Mouse (Mus musculus): Measurements from ENCODE around the gene Izumo1r. TPM values are rescaled to one million over a fixed set of nuclear protein-coding genes. Genes with fewer than 3 reads are reported as not detected.

Gene Izumo1r
- 0.15 TPM in 1 of 2 replicates, not detected in the other for polyA plus RNA-seq (2016; fragmentation: Nextera tagmentation; extraction: Ambion mirVana)

- Histone ChIP-seq H3K27me3 (replicated peaks; ENCODE audit: low read depth, poor library complexity, severe bottlenecking) (no peaks in the 10 kb centered on the region), H3K9me3 (no peaks in the 10 kb centered on the region), H3K27ac (replicated peaks) (peak within 1 kb of the TSS; percentile 35; the same call in 1 of the 2 replicates), H3K4me1 (peaks cover 52% of the 10 kb centered on the region), H3K36me3 (replicated peaks) (no peaks in the 10 kb centered on the region), H3K4me3 (no peak within 1 kb of the TSS)
- 30% methylated on average over 11 of the region's 11 CpGs for WGBS
- peak; percentile 51 for DNase-seq (ENCODE audit: low spot score)
These were observed at the start of gene Izumo1r for GRCm38 (mm10) chr9:14903581-14904378. Gene Izumo1r (minus strand): TSS chr9:14903949.

DNA sequence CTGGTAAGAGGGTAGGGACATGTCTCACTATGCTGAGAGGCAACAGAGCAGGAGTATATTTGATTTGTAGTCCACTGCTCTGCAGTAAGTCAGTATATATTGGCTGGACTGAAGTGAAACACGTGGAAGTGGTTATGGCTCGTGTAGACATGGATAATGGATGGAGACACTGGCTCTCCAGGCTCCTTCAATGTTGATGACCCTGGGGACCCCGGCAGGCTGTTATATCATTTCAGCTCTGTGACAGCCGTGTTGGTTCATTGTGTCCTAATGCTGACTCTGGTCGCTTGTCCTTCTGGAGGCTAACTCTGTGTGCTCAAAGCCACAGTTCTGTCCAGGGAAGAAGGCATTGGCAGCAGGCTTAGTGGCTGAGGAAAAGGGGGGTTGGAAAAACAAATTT is 47.3 kb upstream of the Izumo1r start:
- 0 out of 2 replicates have a peak, but pooled peaks cover 4% of the 10 kb centered on the region for H3K4me1 ChIP-seq
- no peaks in the 10 kb centered on the region for H3K27me3 ChIP-seq (replicated peaks; ENCODE audit: low read depth, poor library complexity, severe bottlenecking)
- H3K4me3 ChIP-seq, result no peak overlapping the region
- no peak for DNase-seq (ENCODE audit: low spot score)
- WGBS, result 81% methylated on average over 5 of the region's 5 CpGs
- H3K36me3 ChIP-seq (replicated peaks), result no peaks in the 10 kb centered on the region
- no peaks in the 10 kb centered on the region for H3K9me3 ChIP-seq
- no peak overlapping the region for H3K27ac ChIP-seq (replicated peaks)

DNA sequence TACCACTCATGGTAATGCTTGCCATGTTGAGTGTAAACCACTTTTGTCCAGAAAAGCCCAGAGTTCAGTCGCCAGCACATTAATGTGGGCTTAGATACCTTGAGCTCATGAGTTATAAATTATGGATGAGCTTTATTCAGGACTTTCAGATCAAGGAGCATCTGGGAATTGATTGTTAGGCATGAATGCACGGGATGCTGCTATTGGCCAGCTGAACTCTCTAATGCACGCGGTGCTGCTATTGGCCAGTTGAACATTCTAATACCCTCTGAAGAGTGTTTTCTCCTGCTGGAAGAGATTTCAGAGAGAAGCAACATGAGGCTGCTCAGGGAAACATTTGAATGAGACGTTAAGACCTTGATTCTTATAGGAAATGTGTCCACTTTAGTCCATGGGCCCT is 45.1 kb upstream of the Izumo1r start:
- no peak for DNase-seq (ENCODE audit: low spot score)
- WGBS, result 86% methylated on average over 5 of the region's 5 CpGs
- H3K27ac ChIP-seq (replicated peaks), result no peak overlapping the region

GRCm38 (mm10) chr9:14946677-14947076 is 42.9 kb upstream of the Izumo1r start:
- DNase-seq (ENCODE audit: low spot score), result no peak
- 0 out of 2 replicates have a peak, but pooled peaks cover 4% of the 10 kb centered on the region for H3K4me1 ChIP-seq

More for the DNA sequence above, 45.1 kb upstream of the Izumo1r start:
- Histone ChIP-seq H3K4me3 (no peak overlapping the region), H3K9me3 (no peaks in the 10 kb centered on the region), H3K27me3 (replicated peaks; ENCODE audit: low read depth, poor library complexity, severe bottlenecking) (no peaks in the 10 kb centered on the region), H3K4me1 (0 out of 2 replicates have a peak, but pooled peaks cover 4% of the 10 kb centered on the region), H3K36me3 (replicated peaks) (no peaks in the 10 kb centered on the region)

DNA sequence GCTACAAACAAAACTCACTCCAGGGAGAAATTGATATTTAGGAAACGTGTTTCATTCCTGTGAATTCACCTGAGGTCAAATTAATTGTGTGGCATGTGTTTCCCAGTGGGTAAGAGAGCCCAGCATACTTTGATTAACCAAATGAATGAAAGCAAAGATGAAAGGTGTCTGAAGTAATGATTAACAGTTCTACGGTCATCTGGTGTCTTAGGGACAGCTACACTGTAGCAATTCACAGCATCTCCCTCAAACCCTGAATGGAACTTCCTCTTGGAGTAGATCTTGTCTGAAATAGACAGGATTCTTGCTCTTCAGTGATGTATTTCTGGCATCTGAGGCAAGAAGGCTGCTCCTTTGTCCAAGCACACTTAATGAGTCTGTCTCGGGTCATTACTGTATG is 42.2 kb upstream of the Izumo1r start:
- Histone ChIP-seq H3K27ac (replicated peaks) (no peak overlapping the region), H3K9me3 (no peaks in the 10 kb centered on the region), H3K36me3 (replicated peaks) (no peaks in the 10 kb centered on the region), H3K4me1 (no peaks in the 10 kb centered on the region), H3K4me3 (no peak overlapping the region), H3K27me3 (replicated peaks; ENCODE audit: low read depth, poor library complexity, severe bottlenecking) (no peaks in the 10 kb centered on the region)
- WGBS, result 73% methylated on average over 3 of the region's 3 CpGs
- DNase-seq (ENCODE audit: low spot score), result no peak

More at GRCm38 (mm10) chr9:14946677-14947076, 42.9 kb upstream of the Izumo1r start:
- H3K36me3 ChIP-seq (replicated peaks), result no peaks in the 10 kb centered on the region
- no peak overlapping the region for H3K27ac ChIP-seq (replicated peaks)
- WGBS, result 71% methylated on average over 4 of the region's 4 CpGs
- no peaks in the 10 kb centered on the region for H3K9me3 ChIP-seq
- no peak overlapping the region for H3K4me3 ChIP-seq
- H3K27me3 ChIP-seq (replicated peaks; ENCODE audit: low read depth, poor library complexity, severe bottlenecking), result no peaks in the 10 kb centered on the region

GRCm38 (mm10) chr9:14942143-14942720 is 38.5 kb upstream of the Izumo1r start:
- Histone ChIP-seq H3K4me3 (no peak overlapping the region), H3K9me3 (no peaks in the 10 kb centered on the region), H3K4me1 (no peaks in the 10 kb centered on the region), H3K36me3 (replicated peaks) (no peaks in the 10 kb centered on the region), H3K27me3 (replicated peaks; ENCODE audit: low read depth, poor library complexity, severe bottlenecking) (no peaks in the 10 kb centered on the region), H3K27ac (replicated peaks) (no peak overlapping the region)
- no peak for DNase-seq (ENCODE audit: low spot score)
- 57% methylated on average over 3 of the region's 3 CpGs for WGBS

DNA sequence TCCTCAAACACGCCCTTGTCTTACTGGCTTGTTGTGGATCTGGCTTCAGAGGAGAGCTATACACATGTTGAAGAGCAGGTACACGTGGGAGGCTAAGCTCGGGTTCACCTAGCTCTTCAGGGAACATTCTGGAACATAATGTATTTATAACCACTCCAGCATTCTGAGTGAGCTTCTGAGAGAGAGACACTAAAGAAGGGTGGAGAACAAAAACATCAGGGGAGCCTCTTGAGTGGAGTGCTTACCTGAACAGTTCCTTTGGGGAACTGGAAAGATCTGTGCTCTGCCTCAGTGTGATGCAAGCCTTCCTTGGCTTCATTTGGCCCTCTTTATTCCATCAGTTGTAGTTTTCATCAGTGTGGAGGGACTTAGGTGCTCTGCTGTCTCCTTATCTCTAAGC is 35.9 kb upstream of the Izumo1r start:
- H3K4me3 ChIP-seq, result no peak overlapping the region
- H3K27me3 ChIP-seq (replicated peaks; ENCODE audit: low read depth, poor library complexity, severe bottlenecking), result no peaks in the 10 kb centered on the region
- H3K4me1 ChIP-seq, result no peaks in the 10 kb centered on the region
- no peaks in the 10 kb centered on the region for H3K36me3 ChIP-seq (replicated peaks)
- 79% methylated on average over 3 of the region's 3 CpGs for WGBS
- no peak overlapping the region for H3K27ac ChIP-seq (replicated peaks)
- DNase-seq (ENCODE audit: low spot score), result no peak
- H3K9me3 ChIP-seq, result no peaks in the 10 kb centered on the region

GRCm38 (mm10) chr9:14937308-14937707 is 33.6 kb upstream of the Izumo1r start:
- H3K4me3 ChIP-seq, result no peak overlapping the region
- 83% methylated on average over 1 of the region's 1 CpGs for whole genome bisulfite sequencing
- no peaks in the 10 kb centered on the region for H3K27me3 ChIP-seq (replicated peaks; ENCODE audit: low read depth, poor library complexity, severe bottlenecking)
- no peak for DNase-seq (ENCODE audit: low spot score)
- no peaks in the 10 kb centered on the region for H3K36me3 ChIP-seq (replicated peaks)
- H3K27ac ChIP-seq (replicated peaks), result no peak overlapping the region
- no peaks in the 10 kb centered on the region for H3K9me3 ChIP-seq
- H3K4me1 ChIP-seq, result no peaks in the 10 kb centered on the region

DNA sequence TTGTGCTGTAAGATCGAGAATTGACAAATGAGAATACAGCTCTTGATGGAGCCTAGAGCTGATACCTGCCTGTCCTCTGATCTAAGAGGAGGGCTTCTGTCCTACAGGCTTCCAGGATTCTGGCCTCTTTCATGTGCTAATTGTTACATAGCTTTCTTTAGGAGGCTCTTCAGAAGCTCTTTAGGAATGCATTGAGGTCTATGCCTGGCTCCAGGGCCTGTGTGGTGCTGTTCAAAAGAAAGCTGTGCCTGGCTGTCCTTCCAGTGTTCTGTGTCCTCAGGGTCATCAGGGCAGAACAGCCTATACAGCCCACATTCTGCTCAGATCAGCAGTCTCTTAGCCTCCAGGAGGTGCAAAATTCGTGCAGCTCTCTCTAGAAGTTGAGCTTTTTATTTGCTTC is 31.1 kb upstream of the Izumo1r start:
- WGBS, result 57% methylated on average over 2 of the region's 2 CpGs
- Histone ChIP-seq H3K27ac (replicated peaks) (no peak overlapping the region), H3K36me3 (replicated peaks) (no peaks in the 10 kb centered on the region), H3K27me3 (replicated peaks; ENCODE audit: low read depth, poor library complexity, severe bottlenecking) (no peaks in the 10 kb centered on the region), H3K9me3 (no peaks in the 10 kb centered on the region), H3K4me1 (no peaks in the 10 kb centered on the region), H3K4me3 (no peak overlapping the region)
- no peak for DNase-seq (ENCODE audit: low spot score)

GRCm38 (mm10) chr9:14931943-14932342 is 28.2 kb upstream of the Izumo1r start:
- Histone ChIP-seq H3K9me3 (no peaks in the 10 kb centered on the region), H3K4me1 (peaks cover 2% of the 10 kb centered on the region; the same call in 1 of the 2 replicates), H3K27ac (replicated peaks) (no peak overlapping the region), H3K4me3 (no peak overlapping the region), H3K27me3 (replicated peaks; ENCODE audit: low read depth, poor library complexity, severe bottlenecking) (no peaks in the 10 kb centered on the region), H3K36me3 (replicated peaks) (no peaks in the 10 kb centered on the region)
- 54% methylated on average over 7 of the region's 7 CpGs for WGBS
- no peak for DNase-seq (ENCODE audit: low spot score)

DNA sequence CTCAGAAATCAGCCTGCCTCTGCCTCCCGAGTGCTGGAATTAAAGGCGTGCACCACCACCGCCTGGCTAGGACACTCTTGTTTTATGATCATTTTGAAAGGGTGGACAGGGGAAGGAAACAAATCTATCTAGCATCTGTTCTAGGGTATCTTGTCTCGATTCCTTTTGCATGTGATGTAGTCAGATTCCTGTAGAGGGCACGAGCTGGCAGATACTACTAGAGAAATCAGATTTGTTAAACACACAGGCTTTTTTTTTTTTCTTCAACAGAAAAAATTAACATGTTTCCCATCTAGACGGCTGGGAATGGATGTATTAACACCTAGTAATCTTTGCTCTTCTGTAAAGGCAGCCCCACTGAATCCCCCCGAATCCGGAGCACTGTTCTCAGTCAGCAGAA is 27.5 kb upstream of the Izumo1r start:
- peaks cover 8% of the 10 kb centered on the region; the same call in 1 of the 2 replicates for H3K4me1 ChIP-seq
- H3K9me3 ChIP-seq, result no peaks in the 10 kb centered on the region
- no peak overlapping the region for H3K4me3 ChIP-seq
- no peaks in the 10 kb centered on the region for H3K36me3 ChIP-seq (replicated peaks)
- H3K27me3 ChIP-seq (replicated peaks; ENCODE audit: low read depth, poor library complexity, severe bottlenecking), result no peaks in the 10 kb centered on the region
- DNase-seq (ENCODE audit: low spot score), result no peak
- no peak overlapping the region for H3K27ac ChIP-seq (replicated peaks)
- 86% methylated on average over 8 of the region's 8 CpGs for WGBS

DNA sequence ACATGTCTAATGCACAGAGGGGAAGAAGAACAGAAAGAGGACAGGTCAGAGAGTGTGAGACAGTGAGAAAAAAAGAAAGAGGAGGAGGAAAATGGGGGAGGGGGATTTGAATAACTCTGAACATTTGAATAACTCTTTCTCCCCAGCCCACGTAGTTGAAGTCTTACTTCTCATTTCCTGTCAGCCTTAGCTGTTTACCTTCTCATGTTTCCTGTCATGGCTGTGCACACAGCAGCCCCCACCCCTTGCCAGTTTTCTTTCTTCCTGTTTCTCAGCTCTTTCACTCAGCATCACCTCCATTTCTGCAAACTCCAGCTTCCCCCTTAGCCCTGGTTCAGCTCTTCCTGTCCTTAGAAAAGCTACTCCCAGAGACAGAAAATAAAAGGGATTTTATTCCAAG is 22.8 kb upstream of the Izumo1r start:
- Histone ChIP-seq H3K36me3 (replicated peaks) (no peaks in the 10 kb centered on the region), H3K4me3 (no peak overlapping the region), H3K9me3 (no peaks in the 10 kb centered on the region), H3K27me3 (replicated peaks; ENCODE audit: low read depth, poor library complexity, severe bottlenecking) (no peaks in the 10 kb centered on the region), H3K4me1 (peaks cover 8% of the 10 kb centered on the region; the same call in 1 of the 2 replicates), H3K27ac (replicated peaks) (no peak overlapping the region)
- WGBS, result 21% methylated on average over 1 of the region's 1 CpGs
- DNase-seq (ENCODE audit: low spot score), result no peak

DNA sequence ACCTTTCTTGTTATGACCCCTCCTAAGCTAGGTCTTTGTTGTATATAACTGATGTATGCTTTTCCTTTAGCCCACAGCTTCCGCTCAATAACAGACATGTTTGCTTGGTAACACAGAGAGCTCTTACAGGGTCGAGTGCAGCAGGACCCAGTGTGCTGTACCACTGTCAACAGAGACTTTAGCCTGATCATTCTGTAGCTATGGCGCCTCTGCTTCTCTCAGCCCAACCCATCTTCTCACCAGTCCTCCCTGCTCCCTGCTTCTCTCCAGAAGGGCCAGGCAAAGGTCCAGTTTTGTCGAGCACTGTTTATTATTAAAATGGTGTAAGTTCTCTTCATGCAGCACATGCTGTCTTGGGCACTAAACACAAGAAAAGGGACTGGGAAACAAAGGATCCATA is 19.9 kb upstream of the Izumo1r start:
- H3K27ac ChIP-seq (replicated peaks), result no peak overlapping the region
- no peaks in the 10 kb centered on the region for H3K27me3 ChIP-seq (replicated peaks; ENCODE audit: low read depth, poor library complexity, severe bottlenecking)
- H3K4me1 ChIP-seq, result peaks cover 11% of the 10 kb centered on the region; the same call in 1 of the 2 replicates
- no peak for DNase-seq (ENCODE audit: low spot score)
- WGBS, result 79% methylated on average over 4 of the region's 4 CpGs
- H3K9me3 ChIP-seq, result no peaks in the 10 kb centered on the region
- H3K36me3 ChIP-seq (replicated peaks), result no peaks in the 10 kb centered on the region
- H3K4me3 ChIP-seq, result no peak overlapping the region
